Mouse (Mus musculus) embryonic facial prominence, embryonic 13.5 days (tissue): ENCODE results near the gene Gm5447. TPM values are rescaled to one million over a fixed set of nuclear protein-coding genes. Genes with fewer than 3 reads are reported as not detected.

ENCODE experiments used
- ATAC-seq: fragments of 200-750 bp; cut with Nextera tagmentation; 2 replicates; pipeline ENCODE4 v1.8.0; 2017; ENCODE audit warnings: low read depth; ENCODE audit not compliant: insufficient number of reproducible peaks, insufficient read depth, low FRiP score, low TSS enrichment
- H3K27ac ChIP-seq: fragments of 300-500 bp; sonication (generic); 2 replicates; pipeline ENCODE4 v1.5.1; 2015; ENCODE audit warnings: moderate library complexity, mild to moderate bottlenecking, inconsistent platforms
- H3K27me3 ChIP-seq: fragments of 300-500 bp; sonication (generic); 2 replicates; pipeline ENCODE4 v1.6.1; 2015; ENCODE audit warnings: mild to moderate bottlenecking, inconsistent platforms
- H3K36me3 ChIP-seq: fragments of 300-500 bp; sonication (generic); 2 replicates; pipeline ENCODE4 v1.6.1; 2015; ENCODE audit warnings: mild to moderate bottlenecking, inconsistent platforms
- H3K4me1 ChIP-seq: fragments of 300-500 bp; sonication (generic); 2 replicates; pipeline ENCODE4 v1.6.1; 2015; ENCODE audit warnings: inconsistent platforms
- H3K4me2 ChIP-seq: fragments of 300-500 bp; sonication (generic); 2 replicates; pipeline ENCODE4 v1.6.1; 2015; ENCODE audit warnings: moderate library complexity, mild to moderate bottlenecking, inconsistent platforms
- H3K4me3 ChIP-seq: fragments of 300-500 bp; sonication (generic); 2 replicates; pipeline ENCODE4 v1.5.1; 2015; ENCODE audit warnings: mild to moderate bottlenecking, inconsistent platforms
- H3K9ac ChIP-seq: fragments of 300-500 bp; sonication (generic); 2 replicates; pipeline ENCODE4 v1.6.1; 2015; ENCODE audit warnings: mild to moderate bottlenecking, inconsistent platforms
- H3K9me3 ChIP-seq: fragments of 300-500 bp; sonication (generic); 2 replicates; pipeline ENCODE4 v1.6.1; 2016; ENCODE audit warnings: inconsistent platforms
- WGBS: fragments of 180-500 bp; shearing (Covaris S2); methylation state at CpG from one replicate; pipeline ENCODE4 v1.1.7; 2015; ENCODE audit warnings: mixed read lengths; 5-methylcytosine and 5-hydroxymethylcytosine counted together
- polyA plus RNA-seq: library from polyadenylated mRNA; unstranded; fragments of >200 nt; fragmentation: Nextera tagmentation; extraction: Ambion mirVana; gene quantifications from 2 replicates; pipeline ENCODE4 v1.2.1, GENCODE M21; 2015

The Gm5447 gene
- polyA plus RNA-seq = 0.18 and 0.19 TPM in 2 replicates

GRCm38 (mm10) chr13:30973501-30974246 lies at the start of gene Gm5447, which contains the start of gene Exoc2:
Gene Gm5447, plus strand, starts transcription at chr13:30974204.
Gene Exoc2, minus strand, starts transcription at chr13:30974093.
- Histone ChIP-seq H3K4me2 (peak within 1 kb of the TSS; percentile 68), H3K9me3 (no peaks in the 10 kb centered on the region), H3K9ac (peak within 1 kb of the TSS; percentile 92), H3K4me1 (peaks cover 10% of the 10 kb centered on the region), H3K36me3 (no peaks in the 10 kb centered on the region), H3K27me3 (no peaks in the 10 kb centered on the region), H3K4me3 (peak within 1 kb of the TSS; percentile 91), H3K27ac (peak within 1 kb of the TSS; percentile 82)
- peak; percentile 88 for ATAC-seq
- under 1% methylated on average over 54 of the region's 54 CpGs for WGBS

GRCm38 (mm10) chr13:30924269-30924668 lies 49.7 kb upstream of the Gm5447 start:
- Histone ChIP-seq H3K4me1 (no peaks in the 10 kb centered on the region), H3K9me3 (no peaks in the 10 kb centered on the region), H3K36me3 (peaks cover 19% of the 10 kb centered on the region), H3K4me3 (no peak overlapping the region), H3K4me2 (no peak overlapping the region), H3K27ac (no peak overlapping the region), H3K27me3 (no peaks in the 10 kb centered on the region), H3K9ac (no peak overlapping the region)
- WGBS = 87% methylated on average over 6 of the region's 6 CpGs
- ATAC-seq = no peak

GRCm38 (mm10) chr13:30929119-30929518 lies 44.9 kb upstream of the Gm5447 start:
- no peak overlapping the region for H3K4me2 ChIP-seq
- H3K27ac ChIP-seq = no peak overlapping the region
- no peaks in the 10 kb centered on the region for H3K9me3 ChIP-seq
- ATAC-seq = no peak
- H3K36me3 ChIP-seq = peaks cover 21% of the 10 kb centered on the region
- no peaks in the 10 kb centered on the region for H3K4me1 ChIP-seq
- WGBS = 84% methylated on average over 2 of the region's 2 CpGs
- no peaks in the 10 kb centered on the region for H3K27me3 ChIP-seq
- H3K9ac ChIP-seq = no peak overlapping the region
- H3K4me3 ChIP-seq = no peak overlapping the region

GRCm38 (mm10) chr13:30931613-30932012 lies 42.4 kb upstream of the Gm5447 start:
- H3K27me3 ChIP-seq = no peaks in the 10 kb centered on the region
- H3K4me3 ChIP-seq = no peak overlapping the region
- H3K4me2 ChIP-seq = no peak overlapping the region
- H3K9ac ChIP-seq = no peak overlapping the region
- peaks cover 19% of the 10 kb centered on the region for H3K36me3 ChIP-seq
- no peak for ATAC-seq
- no peaks in the 10 kb centered on the region for H3K9me3 ChIP-seq
- H3K4me1 ChIP-seq = no peaks in the 10 kb centered on the region
- WGBS = 70% methylated on average over 4 of the region's 4 CpGs
- no peak overlapping the region for H3K27ac ChIP-seq

GRCm38 (mm10) chr13:30932972-30933371 lies 41.0 kb upstream of the Gm5447 start:
- no peak overlapping the region for H3K4me3 ChIP-seq
- no peak overlapping the region for H3K9ac ChIP-seq
- 88% methylated on average over 6 of the region's 6 CpGs for WGBS
- no peak for ATAC-seq
- no peaks in the 10 kb centered on the region for H3K9me3 ChIP-seq
- peaks cover 20% of the 10 kb centered on the region for H3K36me3 ChIP-seq
- H3K27me3 ChIP-seq = no peaks in the 10 kb centered on the region
- no peak overlapping the region for H3K4me2 ChIP-seq
- H3K27ac ChIP-seq = no peak overlapping the region
- no peaks in the 10 kb centered on the region for H3K4me1 ChIP-seq

- H3K27ac ChIP-seq = no peak overlapping the region
- no peaks in the 10 kb centered on the region for H3K9me3 ChIP-seq
- peaks cover 5% of the 10 kb centered on the region; the same call in 1 of the 2 replicates for H3K4me1 ChIP-seq
- H3K4me3 ChIP-seq = no peak overlapping the region
- H3K27me3 ChIP-seq = no peaks in the 10 kb centered on the region
- no peak overlapping the region for H3K9ac ChIP-seq
- peaks cover 7% of the 10 kb centered on the region for H3K36me3 ChIP-seq
- no peak for ATAC-seq
- no peak overlapping the region for H3K4me2 ChIP-seq
Measured at GRCm38 (mm10) chr13:30945788-30946187, 28.2 kb upstream of the Gm5447 start.

- ATAC-seq = no peak
- 91% methylated on average over 15 of the region's 15 CpGs for WGBS
- peaks cover 5% of the 10 kb centered on the region; the same call in 1 of the 2 replicates for H3K4me1 ChIP-seq
Measured at GRCm38 (mm10) chr13:30947129-30947528, 26.9 kb upstream of the Gm5447 start.

GRCm38 (mm10) chr13:30947540-30947939 lies 26.5 kb upstream of the Gm5447 start, which contains the start of gene Hus1b:
Gene Hus1b, minus strand, starts transcription at chr13:30947759.
- H3K9ac ChIP-seq = no peak within 1 kb of the TSS
- peaks cover 7% of the 10 kb centered on the region for H3K36me3 ChIP-seq
- H3K27ac ChIP-seq = no peak within 1 kb of the TSS
- no peak within 1 kb of the TSS for H3K4me2 ChIP-seq
- no peaks in the 10 kb centered on the region for H3K27me3 ChIP-seq
- peaks cover 5% of the 10 kb centered on the region; the same call in 1 of the 2 replicates for H3K4me1 ChIP-seq
- 94% methylated on average over 11 of the region's 11 CpGs for WGBS
- no peaks in the 10 kb centered on the region for H3K9me3 ChIP-seq
- no peak within 1 kb of the TSS for H3K4me3 ChIP-seq
- no peak for ATAC-seq

More at GRCm38 (mm10) chr13:30947129-30947528, 26.9 kb upstream of the Gm5447 start:
- no peaks in the 10 kb centered on the region for H3K9me3 ChIP-seq
- H3K27ac ChIP-seq = no peak overlapping the region
- H3K27me3 ChIP-seq = no peaks in the 10 kb centered on the region
- H3K4me3 ChIP-seq = no peak overlapping the region
- no peak overlapping the region for H3K4me2 ChIP-seq
- peaks cover 7% of the 10 kb centered on the region for H3K36me3 ChIP-seq
- H3K9ac ChIP-seq = no peak overlapping the region

- 94% methylated on average over 9 of the region's 9 CpGs for WGBS
- Histone ChIP-seq H3K4me3 (no peak overlapping the region), H3K27ac (no peak overlapping the region), H3K27me3 (no peaks in the 10 kb centered on the region), H3K4me1 (peaks cover 5% of the 10 kb centered on the region; the same call in 1 of the 2 replicates), H3K9ac (no peak overlapping the region), H3K36me3 (peaks cover 7% of the 10 kb centered on the region), H3K9me3 (no peaks in the 10 kb centered on the region), H3K4me2 (no peak overlapping the region)
- no peak for ATAC-seq
Measured at GRCm38 (mm10) chr13:30949181-30949580, 24.8 kb upstream of the Gm5447 start.

- 87% methylated on average over 2 of the region's 2 CpGs for WGBS
- no peak overlapping the region for H3K27ac ChIP-seq
- ATAC-seq = no peak
- no peak overlapping the region for H3K4me3 ChIP-seq
- no peak overlapping the region for H3K9ac ChIP-seq
- no peak overlapping the region for H3K4me2 ChIP-seq
- peaks cover 4% of the 10 kb centered on the region for H3K36me3 ChIP-seq
- H3K4me1 ChIP-seq = peaks cover 4% of the 10 kb centered on the region; the same call in 1 of the 2 replicates
- H3K9me3 ChIP-seq = no peaks in the 10 kb centered on the region
- no peaks in the 10 kb centered on the region for H3K27me3 ChIP-seq
Measured at GRCm38 (mm10) chr13:30952044-30952443, 22.0 kb upstream of the Gm5447 start.

- ATAC-seq = no peak
- no peaks in the 10 kb centered on the region for H3K36me3 ChIP-seq
- H3K9me3 ChIP-seq = no peaks in the 10 kb centered on the region
- no peak overlapping the region for H3K4me2 ChIP-seq
- no peaks in the 10 kb centered on the region for H3K4me1 ChIP-seq
- 63% methylated on average over 1 of the region's 1 CpGs for WGBS
- no peak overlapping the region for H3K27ac ChIP-seq
- H3K9ac ChIP-seq = no peak overlapping the region
- H3K27me3 ChIP-seq = no peaks in the 10 kb centered on the region
- H3K4me3 ChIP-seq = no peak overlapping the region
Measured at GRCm38 (mm10) chr13:30953580-30953979, 20.4 kb upstream of the Gm5447 start.

- no peaks in the 10 kb centered on the region for H3K9me3 ChIP-seq
Measured at GRCm38 (mm10) chr13:30960714-30961113, 13.3 kb upstream of the Gm5447 start.

More at GRCm38 (mm10) chr13:30960714-30961113, 13.3 kb upstream of the Gm5447 start:
- 89% methylated on average over 2 of the region's 2 CpGs for WGBS
- Histone ChIP-seq H3K4me1 (0 out of 2 replicates have a peak, but pooled peaks cover 5% of the 10 kb centered on the region), H3K27me3 (no peaks in the 10 kb centered on the region), H3K4me2 (no peak overlapping the region), H3K36me3 (peaks cover 10% of the 10 kb centered on the region; the same call in 1 of the 2 replicates), H3K27ac (no peak overlapping the region), H3K9ac (no peak overlapping the region), H3K4me3 (no peak overlapping the region)
- ATAC-seq = no peak
